Mouse (Mus musculus): Measurements from ENCODE around the gene Nphs1.

Gene Nphs1

DNA sequence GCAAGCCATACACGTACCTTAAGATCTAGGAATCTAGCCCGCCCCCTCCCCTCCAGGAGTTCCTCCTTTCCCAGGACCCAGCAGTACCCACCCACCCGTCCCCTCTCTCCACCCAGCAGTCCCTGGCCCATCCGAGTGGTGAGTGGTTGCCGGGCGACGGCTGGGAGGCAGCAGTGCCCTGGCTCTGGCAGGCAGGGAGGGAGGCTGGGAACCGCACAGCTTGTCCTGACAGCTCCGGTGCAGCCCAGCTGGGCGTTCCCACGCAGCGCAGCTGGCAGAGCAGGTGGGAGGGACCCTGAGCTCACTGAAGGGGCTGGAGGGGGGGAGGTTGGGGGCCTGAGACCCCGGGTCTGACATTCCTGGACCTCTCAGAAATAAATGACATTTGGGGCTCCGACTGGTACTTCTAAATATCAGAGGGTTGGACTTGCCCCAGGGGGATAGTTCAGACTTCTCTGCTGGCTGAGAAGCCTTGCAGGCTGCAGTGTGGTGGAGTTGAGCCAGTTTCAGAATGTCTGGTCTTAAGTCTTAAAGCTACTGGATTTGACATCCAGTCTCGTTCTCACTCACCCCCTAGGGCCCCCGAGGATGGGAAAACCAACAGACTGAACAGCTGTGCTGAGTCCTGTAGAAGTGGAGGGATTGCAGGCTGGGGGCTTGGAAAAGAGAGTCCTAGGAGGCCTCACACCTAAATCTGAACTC, at the start of gene Nphs1, which contains the start of gene Kirrel2:
Gene Nphs1 (plus strand): TSS at position 687 of the 702 bp plus-strand sequence.
Gene Kirrel2 (minus strand): TSS at position 62 of the 702 bp plus-strand sequence.
- DNase-seq (ENCODE audit: low spot score in 2 of 2), result no peak

- no peak for DNase-seq (ENCODE audit: low spot score in 2 of 2)
Measured at GRCm38 (mm10) chr7:30408639-30409038, 49.5 kb upstream of the Nphs1 start.

GRCm38 (mm10) chr7:30409789-30410188, 48.3 kb upstream of the Nphs1 start:
- no peak for DNase-seq (ENCODE audit: low spot score in 2 of 2)

GRCm38 (mm10) chr7:30411023-30411422, 47.1 kb upstream of the Nphs1 start:
- DNase-seq (ENCODE audit: low spot score in 2 of 2), result no peak

DNA sequence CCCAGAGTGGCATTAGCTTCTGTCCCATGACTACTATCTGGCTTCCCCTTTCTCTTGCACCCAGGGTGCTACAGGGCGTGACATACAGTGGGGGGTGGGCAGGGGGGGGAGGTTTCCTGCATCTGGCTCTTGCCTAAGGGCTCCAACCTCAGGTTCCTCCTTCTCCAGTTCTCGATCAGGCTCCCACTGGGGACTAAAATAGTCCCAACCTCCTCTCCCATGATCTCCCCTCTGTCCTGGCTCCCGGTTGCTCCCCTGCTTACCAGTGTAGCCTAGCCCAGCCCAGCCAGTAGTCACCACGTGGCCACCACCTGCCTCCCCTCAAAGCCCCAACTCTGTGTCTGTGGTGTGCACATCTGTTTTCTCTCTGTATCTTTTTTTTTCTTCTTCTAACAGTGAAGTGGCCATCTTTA, 45.4 kb upstream of the Nphs1 start:
- DNase-seq (ENCODE audit: low spot score in 2 of 2), result no peak

- DNase-seq (ENCODE audit: low spot score in 2 of 2), result no peak
Measured at GRCm38 (mm10) chr7:30413596-30413995, 44.5 kb upstream of the Nphs1 start, which contains the start of gene Tyrobp. Gene Tyrobp, plus strand, starts transcription at chr7:30413760.

GRCm38 (mm10) chr7:30417856-30418255, 40.3 kb upstream of the Nphs1 start:
- DNase-seq (ENCODE audit: low spot score in 2 of 2), result no peak

DNA sequence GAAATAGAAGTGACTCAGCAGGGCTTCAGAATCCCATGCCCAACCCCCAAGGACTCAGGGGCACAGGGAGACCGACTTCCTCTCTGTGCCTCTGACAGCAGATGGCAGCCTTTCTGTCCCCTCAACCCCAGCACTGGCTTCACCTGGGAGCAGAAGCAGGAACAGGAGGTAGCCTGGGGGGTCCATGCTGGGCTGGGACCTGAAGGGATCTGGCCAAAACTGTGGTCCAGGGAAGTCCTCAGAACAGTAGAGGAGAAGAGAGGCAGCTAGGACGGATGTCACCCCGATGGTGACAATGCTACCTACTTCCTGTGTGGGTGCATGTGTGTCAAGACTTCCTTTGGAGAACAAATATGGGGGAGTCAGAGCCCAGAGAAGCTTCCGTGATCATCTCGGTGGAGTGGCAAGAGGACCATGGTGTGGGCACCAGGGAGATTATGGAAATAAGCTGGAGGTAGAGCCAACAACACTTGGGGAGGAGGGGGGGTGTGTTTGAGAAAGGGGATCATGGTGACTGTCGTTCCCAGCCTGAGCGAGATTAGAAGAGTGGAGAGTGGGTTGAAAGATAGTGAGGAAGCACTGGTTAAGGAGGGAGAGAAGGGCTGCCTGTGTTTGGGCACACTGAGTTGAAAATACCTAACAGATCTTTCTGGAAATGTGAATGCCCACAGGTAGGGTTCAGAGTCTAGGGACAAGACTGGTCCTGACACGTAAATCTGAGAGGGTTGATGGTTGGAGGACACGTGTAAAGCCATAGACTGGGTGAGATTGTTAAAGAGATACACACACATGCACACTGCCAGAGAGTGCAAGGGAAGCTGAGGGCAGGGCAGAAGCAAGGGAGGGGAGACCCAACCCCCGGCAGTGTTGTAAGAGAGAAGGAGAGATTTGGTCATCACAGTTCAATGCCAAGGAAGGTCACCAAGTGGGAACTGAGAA, 38.3 kb upstream of the Nphs1 start, which contains the start of gene Hcst:
Gene Hcst (minus strand): TSS at position 294 of the 939 bp plus-strand sequence.
- no peak for DNase-seq (ENCODE audit: low spot score in 2 of 2)

- no peak for DNase-seq (ENCODE audit: low spot score in 2 of 2)
Measured at GRCm38 (mm10) chr7:30420673-30421072, 37.4 kb upstream of the Nphs1 start.

- DNase-seq (ENCODE audit: low spot score in 2 of 2), result peak; percentile 43 to 64
Measured at GRCm38 (mm10) chr7:30421175-30421889, 36.8 kb upstream of the Nphs1 start, which contains the start of gene Nfkbid. Gene Nfkbid, plus strand, starts transcription at chr7:30421732.

GRCm38 (mm10) chr7:30421890-30422435, 36.2 kb upstream of the Nphs1 start:
- peak; percentile 77 to 80 for DNase-seq (ENCODE audit: low spot score in 2 of 2)

GRCm38 (mm10) chr7:30422560-30422959, 35.6 kb upstream of the Nphs1 start:
- DNase-seq (ENCODE audit: low spot score in 2 of 2), result peak in 1 of 2 experiments; percentile 12

GRCm38 (mm10) chr7:30423071-30423641, 35.0 kb upstream of the Nphs1 start:
- DNase-seq (ENCODE audit: low spot score in 2 of 2), result peak in 1 of 2 experiments; percentile 24

DNA sequence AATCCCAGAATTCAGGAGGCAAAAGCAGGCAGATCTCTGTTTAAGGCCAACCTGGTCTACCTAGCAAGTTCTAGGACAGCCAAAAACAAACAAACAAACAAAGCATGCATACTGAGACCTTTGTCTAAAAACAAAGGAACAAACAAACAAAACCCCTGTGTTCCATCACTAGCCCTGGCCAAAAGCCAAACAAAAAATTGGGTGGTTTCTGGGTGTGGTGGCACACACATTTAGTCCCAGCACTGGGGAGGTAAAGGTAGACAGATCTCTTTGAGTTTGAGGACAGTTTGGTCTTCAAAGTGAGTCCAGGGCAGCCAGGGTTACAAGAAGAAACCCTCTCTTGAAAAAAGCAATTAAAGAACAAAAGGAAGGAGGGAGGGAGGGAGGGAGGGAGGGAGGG, 28.8 kb upstream of the Nphs1 start:
- no peak for DNase-seq (ENCODE audit: low spot score in 2 of 2)

- DNase-seq (ENCODE audit: low spot score in 2 of 2), result no peak
Measured at GRCm38 (mm10) chr7:30430191-30430590, 27.9 kb upstream of the Nphs1 start.

GRCm38 (mm10) chr7:30431793-30432192, 26.3 kb upstream of the Nphs1 start:
- DNase-seq (ENCODE audit: low spot score in 2 of 2), result peak in 1 of 2 experiments; percentile 15

DNA sequence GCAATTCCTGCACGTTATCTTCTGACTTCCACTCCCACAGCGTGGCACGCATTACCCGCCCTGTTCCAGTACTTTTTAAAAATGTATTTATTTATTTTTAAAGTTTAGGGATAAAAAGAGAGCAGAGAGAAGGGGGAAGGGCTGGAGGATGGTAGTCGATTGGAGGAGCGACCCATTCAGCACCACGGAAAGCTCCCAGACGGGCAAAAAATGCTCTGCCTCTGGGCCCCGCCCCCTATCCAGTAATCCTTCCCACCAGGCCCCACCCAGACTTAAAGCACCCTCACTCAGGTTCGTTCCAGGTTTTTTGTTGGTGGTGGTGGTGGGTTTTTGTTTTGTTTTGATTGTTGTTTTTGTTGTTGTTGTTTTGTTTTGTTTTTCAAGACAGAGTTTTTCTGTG, 23.9 kb upstream of the Nphs1 start:
- no peak for DNase-seq (ENCODE audit: low spot score in 2 of 2)

DNA sequence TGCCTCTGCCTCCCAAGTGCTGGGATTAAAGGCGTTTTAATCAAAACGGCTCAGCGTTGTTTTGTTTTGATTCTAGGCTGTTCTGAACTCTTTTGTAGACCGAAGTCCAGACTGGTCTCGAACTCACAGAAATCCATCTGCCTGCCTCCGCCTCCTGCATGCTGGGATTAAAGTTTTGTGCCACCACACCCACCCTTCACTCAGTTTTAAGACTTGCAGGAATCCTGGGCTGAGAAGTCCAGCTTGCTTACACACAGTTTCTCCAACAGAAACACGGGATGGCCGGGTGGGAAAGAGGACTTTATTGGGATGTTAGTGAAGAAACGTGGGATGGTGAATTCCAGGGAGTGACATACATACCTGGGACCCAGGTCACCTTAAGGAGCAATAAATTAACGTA, 23.4 kb upstream of the Nphs1 start:
- no peak for DNase-seq (ENCODE audit: low spot score in 2 of 2)

GRCm38 (mm10) chr7:30435156-30435555, 23.0 kb upstream of the Nphs1 start:
- no peak for DNase-seq (ENCODE audit: low spot score in 2 of 2)

- DNase-seq (ENCODE audit: low spot score in 2 of 2), result no peak
Measured at GRCm38 (mm10) chr7:30436879-30437278, 21.2 kb upstream of the Nphs1 start.

DNA sequence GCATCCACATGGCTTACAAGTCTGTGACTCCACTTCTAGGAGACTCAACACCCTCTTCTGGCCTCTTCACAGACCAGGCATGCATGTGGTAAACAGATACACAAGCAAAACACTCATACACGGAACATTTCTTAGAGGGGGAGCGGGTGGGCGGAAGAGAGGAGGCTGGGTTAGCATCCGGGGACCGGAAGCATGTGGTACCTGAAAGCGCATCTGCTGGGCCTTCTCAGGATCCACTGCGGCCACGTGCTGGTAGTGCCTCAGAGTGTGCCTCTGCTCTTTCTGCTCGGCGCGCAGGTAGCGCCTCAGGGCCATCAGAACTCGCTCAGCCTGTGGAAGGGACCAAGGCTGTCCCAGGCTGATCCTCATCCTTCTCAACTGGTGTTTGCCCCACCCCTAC, 18.4 kb upstream of the Nphs1 start:
- no peak for DNase-seq (ENCODE audit: low spot score in 2 of 2)
